Mouse (Mus musculus) intestine, embryonic 15.5 days (tissue): Measurements from ENCODE around the gene Tecpr2. TPM values are rescaled to one million over a fixed set of nuclear protein-coding genes. Genes with fewer than 3 reads are reported as not detected.
A peak's percentile ranks its signal among the peaks of the same experiment; 100 is the strongest.

Experiments used
- ATAC-seq: fragments of 200-750 bp; cut with Nextera tagmentation; 2 replicates; pipeline ENCODE4 v1.8.0; 2017; ENCODE audit warnings: moderate TSS enrichment, moderate library complexity
- H3K27ac ChIP-seq: fragments of 300-500 bp; sonication (generic); 2 replicates; pipeline ENCODE4 v1.5.1; 2015; ENCODE audit warnings: mild to moderate bottlenecking, inconsistent platforms
- H3K27me3 ChIP-seq: fragments of 300-500 bp; sonication (generic); replicated peaks from 2 replicates; pipeline ENCODE4 v1.6.1; 2015; ENCODE audit warnings: inconsistent platforms
- H3K36me3 ChIP-seq: fragments of 300-500 bp; sonication (generic); 2 replicates; pipeline ENCODE4 v1.6.1; 2015; ENCODE audit warnings: inconsistent platforms
- H3K4me1 ChIP-seq: fragments of 300-500 bp; sonication (generic); replicated peaks from 2 replicates; pipeline ENCODE4 v1.6.1; 2015; ENCODE audit warnings: inconsistent platforms
- H3K4me2 ChIP-seq: fragments of 300-500 bp; sonication (generic); replicated peaks from 2 replicates; pipeline ENCODE4 v1.6.1; 2015; ENCODE audit warnings: mild to moderate bottlenecking, inconsistent platforms
- H3K4me3 ChIP-seq: fragments of 300-500 bp; sonication (generic); replicated peaks from 2 replicates; pipeline ENCODE4 v1.5.1; 2015; ENCODE audit warnings: inconsistent platforms
- H3K9ac ChIP-seq: fragments of 300-500 bp; sonication (generic); 2 replicates; pipeline ENCODE4 v1.6.1; 2015; ENCODE audit warnings: inconsistent platforms
- H3K9me3 ChIP-seq: fragments of 300-500 bp; sonication (generic); 2 replicates; pipeline ENCODE4 v1.6.1; 2016; ENCODE audit warnings: inconsistent platforms
- WGBS: fragments of 180-500 bp; shearing (Covaris S2); methylation state at CpG from one replicate; pipeline ENCODE4 v1.1.7; 2015; 5-methylcytosine and 5-hydroxymethylcytosine counted together
- polyA plus RNA-seq: library from polyadenylated mRNA; unstranded; fragments of >200 nt; fragmentation: Nextera tagmentation; extraction: Ambion mirVana; gene quantifications from 2 replicates; pipeline ENCODE4 v1.2.1, GENCODE M21; 2015

The Tecpr2 gene
- polyA plus RNA-seq, 1 experiment from 2014 or later: 3.1 TPM

DNA sequence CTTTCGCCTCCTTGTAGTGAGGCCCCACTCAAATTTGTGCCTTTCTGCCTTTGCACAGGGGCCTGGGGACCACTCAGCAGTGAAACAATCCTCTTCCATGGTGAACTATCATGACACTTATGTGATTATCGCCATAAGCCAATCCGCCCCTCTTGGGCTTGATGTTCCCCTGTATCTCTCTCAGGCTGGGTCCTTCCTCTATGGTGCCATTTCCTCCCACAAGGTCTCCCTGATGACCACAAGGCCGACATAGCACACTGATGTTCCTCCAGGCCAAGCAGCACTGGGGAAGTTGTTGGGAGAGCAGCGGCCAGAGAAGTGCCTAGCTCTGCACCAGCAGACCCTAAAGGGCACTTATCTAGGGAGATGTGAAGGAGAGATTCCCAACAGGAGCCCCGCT is 85.7 kb downstream of the Tecpr2 start:
- H3K4me2 ChIP-seq: no peak overlapping the region
- peaks cover 16% of the 10 kb centered on the region for H3K36me3 ChIP-seq
- no peak overlapping the region for H3K27ac ChIP-seq
- H3K4me1 ChIP-seq: peaks cover 16% of the 10 kb centered on the region
- H3K27me3 ChIP-seq: no peaks in the 10 kb centered on the region
- 90% methylated on average over 6 of the region's 6 CpGs for WGBS
- no peak overlapping the region for H3K9ac ChIP-seq
- ATAC-seq: no peak
- H3K4me3 ChIP-seq: no peak overlapping the region
- no peaks in the 10 kb centered on the region for H3K9me3 ChIP-seq

DNA sequence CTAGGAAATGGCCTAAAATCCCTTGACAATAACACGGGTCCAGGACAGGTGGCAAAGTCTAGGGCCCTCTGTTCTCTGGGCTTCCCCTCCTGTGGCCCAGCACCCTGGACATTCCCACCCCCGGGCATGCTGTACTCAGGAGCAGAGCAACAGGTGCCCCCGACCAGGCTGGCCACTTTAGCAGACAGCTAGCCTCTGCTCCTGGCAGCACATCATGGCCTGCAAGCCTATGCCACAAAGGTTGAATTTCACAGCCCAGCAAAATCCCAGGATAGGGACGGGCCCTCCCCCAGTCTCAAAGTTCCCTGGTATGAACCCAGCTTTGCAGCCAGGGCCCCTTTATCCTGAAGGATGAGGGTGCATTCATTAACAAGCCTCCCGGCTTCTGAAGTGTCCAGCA is 86.3 kb downstream of the Tecpr2 start:
- no peak overlapping the region for H3K9ac ChIP-seq
- H3K4me2 ChIP-seq: no peak overlapping the region
- ATAC-seq: no peak
- H3K36me3 ChIP-seq: peaks cover 14% of the 10 kb centered on the region
- no peak overlapping the region for H3K4me3 ChIP-seq
- H3K27ac ChIP-seq: no peak overlapping the region
- no peaks in the 10 kb centered on the region for H3K27me3 ChIP-seq
- H3K9me3 ChIP-seq: no peaks in the 10 kb centered on the region
- peaks cover 17% of the 10 kb centered on the region for H3K4me1 ChIP-seq
- WGBS: 90% methylated on average over 5 of the region's 5 CpGs

- Histone ChIP-seq H3K4me1 (peaks cover 17% of the 10 kb centered on the region), H3K4me3 (no peak overlapping the region), H3K9ac (no peak overlapping the region), H3K9me3 (no peaks in the 10 kb centered on the region), H3K27me3 (no peaks in the 10 kb centered on the region), H3K27ac (no peak overlapping the region), H3K4me2 (no peak overlapping the region), H3K36me3 (peaks cover 14% of the 10 kb centered on the region)
- WGBS: 94% methylated on average over 4 of the region's 4 CpGs
- ATAC-seq: no peak
Measured at GRCm38 (mm10) chr12:110975838-110976468, 86.9 kb downstream of the Tecpr2 start.

GRCm38 (mm10) chr12:110976589-110977344 is 87.7 kb downstream of the Tecpr2 start:
- H3K4me1 ChIP-seq: peaks cover 17% of the 10 kb centered on the region
- H3K9ac ChIP-seq: no peak overlapping the region
- H3K4me2 ChIP-seq: no peak overlapping the region
- H3K9me3 ChIP-seq: no peaks in the 10 kb centered on the region
- WGBS: 91% methylated on average over 60 of the region's 60 CpGs
- no peak overlapping the region for H3K4me3 ChIP-seq
- ATAC-seq: no peak
- H3K27me3 ChIP-seq: no peaks in the 10 kb centered on the region
- H3K27ac ChIP-seq: no peak overlapping the region
- peaks cover 14% of the 10 kb centered on the region for H3K36me3 ChIP-seq

DNA sequence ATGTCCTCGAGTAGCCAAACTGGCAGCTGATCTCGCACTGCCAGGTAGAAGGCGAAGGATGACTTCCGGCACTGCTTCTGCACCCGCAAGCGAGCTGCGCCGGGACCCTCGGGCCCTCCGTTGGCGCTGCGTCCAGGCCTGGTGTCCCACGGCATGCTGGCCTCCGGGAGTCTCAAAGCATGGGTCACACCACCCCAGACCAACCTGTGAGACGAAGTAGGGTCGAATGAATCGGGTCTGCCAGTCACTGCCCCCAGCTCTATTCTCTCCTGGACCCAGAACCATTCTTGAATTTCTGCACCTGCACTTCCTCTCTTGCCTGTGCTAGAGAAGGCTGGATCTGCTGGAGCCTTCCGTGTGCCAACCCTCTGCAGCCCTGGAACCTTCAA is 88.3 kb downstream of the Tecpr2 start:
- ATAC-seq: no peak
- Histone ChIP-seq H3K4me2 (peak overlapping the region; percentile 94), H3K27me3 (no peaks in the 10 kb centered on the region), H3K4me1 (peaks cover 17% of the 10 kb centered on the region), H3K27ac (no peak overlapping the region), H3K36me3 (peaks cover 14% of the 10 kb centered on the region), H3K9me3 (no peaks in the 10 kb centered on the region), H3K4me3 (0 out of 2 replicates have a peak overlapping the region, but pooled peaks have one; percentile 90), H3K9ac (no peak overlapping the region)
- WGBS: 95% methylated on average over 18 of the region's 18 CpGs

- H3K36me3 ChIP-seq: peaks cover 14% of the 10 kb centered on the region
- H3K9me3 ChIP-seq: no peaks in the 10 kb centered on the region
- peak overlapping the region; percentile 79 for H3K27ac ChIP-seq
- peak overlapping the region; percentile 94 for H3K4me2 ChIP-seq
- ATAC-seq: no peak
- peak overlapping the region; percentile 90 for H3K4me3 ChIP-seq
- peaks cover 19% of the 10 kb centered on the region for H3K4me1 ChIP-seq
- no peaks in the 10 kb centered on the region for H3K27me3 ChIP-seq
- WGBS: 39% methylated on average over 14 of the region's 14 CpGs
- peak overlapping the region; percentile 86 for H3K9ac ChIP-seq
Measured at GRCm38 (mm10) chr12:110977896-110978606, 89.0 kb downstream of the Tecpr2 start.

DNA sequence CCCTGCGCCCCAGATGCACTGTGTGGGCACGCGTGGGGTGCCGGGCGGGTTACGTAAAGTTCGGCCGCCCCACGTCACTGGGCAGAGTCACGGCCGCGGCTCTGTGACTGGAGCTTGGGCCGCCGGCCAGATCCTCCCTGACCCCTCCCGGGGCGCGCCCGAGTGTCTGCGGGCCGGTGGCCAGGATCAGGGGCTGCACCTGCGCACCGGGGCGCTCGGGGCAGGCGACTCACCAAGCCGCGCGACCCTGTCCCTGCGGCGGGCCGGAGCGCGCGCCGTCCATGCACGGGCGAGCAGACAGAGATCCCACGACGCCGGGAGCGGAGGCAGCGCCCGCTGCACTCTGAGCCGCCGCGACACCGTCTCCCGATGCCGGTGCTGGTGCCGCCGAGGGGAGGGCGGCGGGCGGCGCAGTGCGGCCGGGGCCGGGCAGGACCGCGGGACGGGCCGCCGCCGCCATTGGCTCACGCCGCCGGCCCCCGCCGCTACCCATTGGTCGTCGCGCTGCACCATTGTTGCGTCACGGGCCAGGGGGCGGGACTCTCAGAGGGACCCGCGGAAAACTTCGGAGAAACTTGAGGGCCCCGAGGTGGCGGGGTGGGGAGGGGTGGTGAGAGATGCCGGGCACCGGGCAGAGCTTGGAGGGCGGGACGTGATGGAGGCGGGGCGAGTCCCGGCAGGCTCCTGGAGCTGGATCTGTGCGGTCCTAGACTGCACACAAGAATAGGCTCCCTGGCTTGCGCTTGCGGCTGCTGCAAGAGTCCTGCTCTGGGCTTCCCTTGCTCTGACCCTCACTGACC is 89.7 kb downstream of the Tecpr2 start, which contains the start of gene Ankrd9:
Ankrd9 (minus strand) TSS at position 434 of the 800 bp plus-strand sequence.
- Histone ChIP-seq H3K36me3 (peaks cover 14% of the 10 kb centered on the region), H3K9ac (peak within 1 kb of the TSS; percentile 86), H3K27me3 (no peaks in the 10 kb centered on the region), H3K9me3 (no peaks in the 10 kb centered on the region), H3K4me3 (peak within 1 kb of the TSS; percentile 90), H3K4me1 (peaks cover 19% of the 10 kb centered on the region), H3K4me2 (peak within 1 kb of the TSS; percentile 94), H3K27ac (peak within 1 kb of the TSS; percentile 85)
- WGBS: under 1% methylated on average over 89 of the region's 90 CpGs
- peak; percentile 96 for ATAC-seq

GRCm38 (mm10) chr12:110979808-110980207 is 90.7 kb downstream of the Tecpr2 start:
- Histone ChIP-seq H3K4me3 (0 out of 2 replicates have a peak overlapping the region, but pooled peaks have one; percentile 90), H3K9me3 (no peaks in the 10 kb centered on the region), H3K4me1 (peaks cover 29% of the 10 kb centered on the region), H3K9ac (no peak overlapping the region), H3K36me3 (peaks cover 13% of the 10 kb centered on the region), H3K27me3 (no peaks in the 10 kb centered on the region), H3K4me2 (peak overlapping the region; percentile 94), H3K27ac (peak overlapping the region; percentile 85)
- ATAC-seq: peak; percentile 34
- whole genome bisulfite sequencing: 66% methylated on average over 3 of the region's 3 CpGs

DNA sequence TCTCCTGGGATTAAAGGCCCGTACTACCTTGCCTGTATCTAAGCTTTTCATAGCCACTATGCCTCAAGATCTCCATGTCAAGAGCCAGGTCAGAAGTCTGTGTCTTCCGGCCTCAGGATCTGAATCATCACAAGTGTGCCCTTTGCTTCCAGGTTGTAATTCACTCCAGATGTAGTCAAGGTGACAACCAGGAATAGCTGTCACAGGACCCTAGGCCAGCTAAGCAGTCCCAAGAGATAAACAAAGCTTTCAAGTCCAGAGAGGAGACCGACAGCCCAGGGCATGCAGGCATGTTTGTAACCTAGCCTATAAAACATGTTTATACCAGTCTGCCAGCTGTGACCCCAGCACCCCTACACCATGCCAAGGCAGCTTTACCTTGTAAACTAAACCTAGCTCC is 92.7 kb downstream of the Tecpr2 start:
- WGBS: 72% methylated on average over 3 of the region's 3 CpGs
- no peak overlapping the region for H3K4me3 ChIP-seq
- H3K9ac ChIP-seq: no peak overlapping the region
- no peak overlapping the region for H3K27ac ChIP-seq
- H3K4me1 ChIP-seq: peaks cover 31% of the 10 kb centered on the region
- H3K4me2 ChIP-seq: no peak overlapping the region
- peaks cover 5% of the 10 kb centered on the region for H3K36me3 ChIP-seq
- no peak for ATAC-seq
- H3K9me3 ChIP-seq: no peaks in the 10 kb centered on the region
- no peaks in the 10 kb centered on the region for H3K27me3 ChIP-seq

DNA sequence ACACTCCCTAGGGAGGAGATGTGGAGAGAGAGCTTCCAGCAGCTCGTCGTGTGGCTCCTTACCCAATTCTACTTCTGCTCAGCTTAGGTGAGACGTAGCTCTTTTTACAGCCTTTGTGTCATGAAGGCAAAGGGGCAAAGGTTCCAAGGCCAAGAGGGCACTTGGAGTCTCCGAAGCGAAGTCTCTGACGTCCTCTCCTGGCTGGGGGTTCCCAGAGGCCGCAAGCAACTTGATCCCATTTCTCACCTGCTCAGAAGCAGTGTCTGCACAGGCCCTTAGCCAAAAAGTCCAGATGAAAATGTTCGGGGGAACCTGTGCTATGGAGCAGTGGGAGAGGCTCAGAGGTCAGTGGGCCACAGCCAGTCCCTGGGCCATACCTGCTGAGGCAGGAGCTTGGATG is 94.0 kb downstream of the Tecpr2 start:
- Histone ChIP-seq H3K4me1 (peaks cover 27% of the 10 kb centered on the region), H3K4me2 (no peak overlapping the region), H3K36me3 (no peaks in the 10 kb centered on the region), H3K4me3 (no peak overlapping the region), H3K9me3 (no peaks in the 10 kb centered on the region), H3K27me3 (no peaks in the 10 kb centered on the region), H3K27ac (peak overlapping the region; percentile 51; the same call in 1 of the 2 replicates), H3K9ac (no peak overlapping the region)
- 77% methylated on average over 8 of the region's 8 CpGs for WGBS
- no peak for ATAC-seq

GRCm38 (mm10) chr12:110983714-110984113 is 94.7 kb downstream of the Tecpr2 start:
- Histone ChIP-seq H3K27me3 (no peaks in the 10 kb centered on the region), H3K9me3 (no peaks in the 10 kb centered on the region), H3K4me2 (no peak overlapping the region), H3K27ac (no peak overlapping the region), H3K4me3 (no peak overlapping the region), H3K9ac (no peak overlapping the region), H3K36me3 (no peaks in the 10 kb centered on the region), H3K4me1 (peaks cover 22% of the 10 kb centered on the region)
- 71% methylated on average over 8 of the region's 8 CpGs for WGBS
- ATAC-seq: no peak
